Mouse (Mus musculus) bone marrow macrophage, adult 2 months (primary cell): ENCODE results near the gene Actb.

Source experiments
- CTCF ChIP-seq: IDR thresholded peaks from 2 replicates; pipeline ENCODE4 v1.5.1; 2012; ENCODE audit warnings: low read depth, mild to moderate bottlenecking, low read length, moderate library complexity
- POLR2A ChIP-seq: IDR thresholded peaks from 2 replicates; pipeline ENCODE4 v1.6.1; 2012; ENCODE audit warnings: mild to moderate bottlenecking, low read depth, low read length, borderline replicate concordance

DNA sequence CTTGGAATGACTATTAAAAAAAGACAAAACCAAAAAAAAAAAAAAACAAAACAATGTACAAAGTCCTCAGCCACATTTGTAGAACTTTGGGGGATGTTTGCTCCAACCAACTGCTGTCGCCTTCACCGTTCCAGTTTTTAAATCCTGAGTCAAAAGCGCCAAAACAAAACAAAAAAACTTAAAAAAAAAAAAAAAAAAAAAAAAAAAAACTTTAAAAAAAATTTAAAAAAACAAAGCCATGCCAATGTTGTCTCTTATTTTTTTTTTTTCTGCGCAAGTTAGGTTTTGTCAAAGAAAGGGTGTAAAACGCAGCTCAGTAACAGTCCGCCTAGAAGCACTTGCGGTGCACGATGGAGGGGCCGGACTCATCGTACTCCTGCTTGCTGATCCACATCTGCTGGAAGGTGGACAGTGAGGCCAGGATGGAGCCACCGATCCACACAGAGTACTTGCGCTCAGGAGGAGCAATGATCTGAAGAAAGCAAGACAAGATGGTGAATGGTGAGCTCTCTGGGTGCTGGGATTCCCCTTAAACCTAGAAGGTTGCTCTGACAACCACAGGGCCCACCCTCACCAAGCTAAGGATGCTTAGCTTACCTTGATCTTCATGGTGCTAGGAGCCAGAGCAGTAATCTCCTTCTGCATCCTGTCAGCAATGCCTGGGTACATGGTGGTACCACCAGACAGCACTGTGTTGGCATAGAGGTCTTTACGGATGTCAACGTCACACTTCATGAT lies 2.9 kb downstream of the Actb start:
- TF ChIP-seq CTCF (no peak), POLR2A (no peak)
